Mouse (Mus musculus) CH12.LX (cell line): ENCODE data around the gene Spata7. TPM values are rescaled to one million over a fixed set of nuclear protein-coding genes. Genes with fewer than 3 reads are reported as not detected.

Experiments used
- DNase-seq: peaks from one replicate; pipeline ENCODE4 v3.0.0-alpha.2; 2013; ENCODE audit errors: extremely low read depth
- H3K27ac ChIP-seq: 2 replicates; pipeline ENCODE4 v1.5.1; 2012; ENCODE audit warnings: low read depth, mild to moderate bottlenecking, control low read depth, moderate library complexity; ENCODE audit not compliant: insufficient read depth
- H3K27me3 ChIP-seq: replicated peaks from 2 replicates; pipeline ENCODE3; 2012; ENCODE audit warnings: inconsistent platforms
- H3K36me3 ChIP-seq, 2 experiments: replicated peaks in 1 of 2; 2 replicates each; pipeline versions ENCODE3 to v1.6.1; 2012; ENCODE audit warnings: inconsistent platforms in 1 of 2, low read length in 1 of 2, mild to moderate bottlenecking in 1 of 2, mixed read lengths in 1 of 2, moderate library complexity in 1 of 2; ENCODE audit not compliant: control insufficient read depth in 1 of 2, insufficient read depth in 1 of 2
- H3K4me1 ChIP-seq, 2 experiments: 2 replicates each; pipeline ENCODE4 v1.6.1; 2012; ENCODE audit warnings: inconsistent platforms in 1 of 2, moderate library complexity in 1 of 2; ENCODE audit not compliant: insufficient read depth in 2 of 2, control insufficient read depth in 1 of 2
- H3K4me2 ChIP-seq: 2 replicates; pipeline ENCODE4 v1.6.1; 2012; ENCODE audit warnings: low read depth, mild to moderate bottlenecking, control low read depth; ENCODE audit not compliant: poor library complexity, insufficient read depth, severe bottlenecking
- H3K4me3 ChIP-seq, 3 experiments: fragments of 150-350 bp in 1 of 3; sonication (generic) in 1 of 3; replicated peaks in 1 of 3; 2 replicates each; pipeline versions ENCODE3 to v1.5.1; 2011 to 2012; ENCODE audit warnings: low read depth in 2 of 3, low read length in 2 of 3, mild to moderate bottlenecking in 2 of 3, moderate library complexity in 2 of 3, control low read depth in 1 of 3, improper control_type of control experiment in 1 of 3, inconsistent platforms in 1 of 3, mixed read lengths in 1 of 3; ENCODE audit not compliant: poor library complexity in 1 of 3
- H3K79me2 ChIP-seq: replicated peaks from 2 replicates; pipeline ENCODE4 v1.6.1; 2012; ENCODE audit warnings: mild to moderate bottlenecking, moderate library complexity; ENCODE audit not compliant: control insufficient read depth, poor library complexity, insufficient read depth, severe bottlenecking; ENCODE audit errors: extremely low read depth
- H3K9ac ChIP-seq: 2 replicates; pipeline ENCODE4 v1.6.1; 2012; ENCODE audit warnings: low read depth, mild to moderate bottlenecking, control low read depth, moderate library complexity; ENCODE audit not compliant: insufficient read depth
- H3K9me3 ChIP-seq: replicated peaks from 2 replicates; pipeline ENCODE3; 2012; ENCODE audit warnings: low read length, inconsistent platforms, mixed read lengths
- BHLHE40 ChIP-seq: IDR thresholded peaks from 2 replicates; pipeline ENCODE4 v1.6.1; 2011; ENCODE audit warnings: mild to moderate bottlenecking, low read depth, low read length, improper control_type of control experiment
- CHD1 ChIP-seq: IDR thresholded peaks from 2 replicates; pipeline ENCODE4 v1.6.1; 2012; ENCODE audit warnings: low read depth, low read length, improper control_type of control experiment, inconsistent platforms
- CHD2 ChIP-seq: IDR thresholded peaks from 2 replicates; pipeline ENCODE4 v1.6.1; 2011; ENCODE audit warnings: low read length, improper control_type of control experiment
- CTCF ChIP-seq, 2 experiments: IDR thresholded peaks in 1 of 2; conservative IDR thresholded peaks in 1 of 2; 2 replicates each; pipeline ENCODE4 v1.5.1; 2011 to 2012; ENCODE audit warnings: low read depth in 2 of 2, low read length in 2 of 2, improper control_type of control experiment in 1 of 2, inconsistent platforms in 1 of 2, mild to moderate bottlenecking in 1 of 2, moderate library complexity in 1 of 2
- E2F4 ChIP-seq: IDR thresholded peaks from 2 replicates; pipeline ENCODE4 v1.6.1; 2011; ENCODE audit warnings: low read depth, low read length, improper control_type of control experiment; ENCODE audit not compliant: insufficient replicate concordance
- ELF1 ChIP-seq: IDR thresholded peaks from 2 replicates; pipeline ENCODE4 v1.6.1; 2014; ENCODE audit warnings: low read depth, mild to moderate bottlenecking, inconsistent platforms, low read length, improper control_type of control experiment
- EP300 ChIP-seq: IDR thresholded peaks from 2 replicates; pipeline ENCODE4 v1.6.1; 2011; ENCODE audit warnings: low read length, improper control_type of control experiment
- ETS1 ChIP-seq: conservative IDR thresholded peaks from 2 replicates; pipeline ENCODE4 v1.6.1; 2012; ENCODE audit warnings: low read depth, mild to moderate bottlenecking, inconsistent platforms, low read length, improper control_type of control experiment, moderate library complexity
- GABPA ChIP-seq: IDR thresholded peaks from 2 replicates; pipeline ENCODE4 v1.6.1; 2012; ENCODE audit warnings: low read depth, low read length, improper control_type of control experiment, inconsistent platforms; ENCODE audit not compliant: insufficient replicate concordance
- HCFC1 ChIP-seq: IDR thresholded peaks from 2 replicates; pipeline ENCODE4 v1.6.1; 2012; ENCODE audit warnings: low read depth, mild to moderate bottlenecking, inconsistent platforms, low read length, improper control_type of control experiment
- IRF4 ChIP-seq: IDR thresholded peaks from 2 replicates; pipeline ENCODE4 v1.6.1; 2014; ENCODE audit warnings: low read depth, mild to moderate bottlenecking, inconsistent platforms, low read length, improper control_type of control experiment
- JUN ChIP-seq: IDR thresholded peaks from 2 replicates; pipeline ENCODE4 v1.6.1; 2011; ENCODE audit warnings: low read depth, mild to moderate bottlenecking, low read length, improper control_type of control experiment, moderate library complexity; ENCODE audit not compliant: insufficient read depth
- JUND ChIP-seq: conservative IDR thresholded peaks from 2 replicates; pipeline ENCODE4 v1.6.1; 2011; ENCODE audit warnings: low read depth, low read length, improper control_type of control experiment
- KAT2A ChIP-seq: IDR thresholded peaks from 2 replicates; pipeline ENCODE4 v1.6.1; 2012; ENCODE audit warnings: low read length, improper control_type of control experiment, inconsistent platforms; ENCODE audit not compliant: insufficient replicate concordance
- MAFK ChIP-seq: IDR thresholded peaks from 2 replicates; pipeline ENCODE4 v1.6.1; 2011; ENCODE audit warnings: low read length, improper control_type of control experiment; ENCODE audit not compliant: insufficient replicate concordance
- MAX ChIP-seq: IDR thresholded peaks from 2 replicates; pipeline ENCODE4 v1.6.1; 2011; ENCODE audit warnings: low read length, improper control_type of control experiment
- MAZ ChIP-seq: IDR thresholded peaks from 2 replicates; pipeline ENCODE4 v1.6.1; 2012; ENCODE audit warnings: low read depth, mild to moderate bottlenecking, inconsistent platforms, low read length, improper control_type of control experiment, moderate library complexity
- MEF2A ChIP-seq: IDR thresholded peaks from 2 replicates; pipeline ENCODE4 v1.6.1; 2014; ENCODE audit warnings: low read depth, mild to moderate bottlenecking, inconsistent platforms, low read length, improper control_type of control experiment, borderline replicate concordance
- MXI1 ChIP-seq: IDR thresholded peaks from 2 replicates; pipeline ENCODE4 v1.6.1; 2011; ENCODE audit warnings: mild to moderate bottlenecking, low read depth, low read length, improper control_type of control experiment
- MYC ChIP-seq: IDR thresholded peaks from 2 replicates; pipeline ENCODE4 v1.6.1; 2011; ENCODE audit warnings: low read depth, mild to moderate bottlenecking, improper control_type of control experiment, low read length
- NELFE ChIP-seq: IDR thresholded peaks from 2 replicates; pipeline ENCODE4 v1.6.1; 2011; ENCODE audit warnings: low read depth, low read length, improper control_type of control experiment
- NRF1 ChIP-seq: IDR thresholded peaks from 2 replicates; pipeline ENCODE4 v1.6.1; 2014; ENCODE audit warnings: low read depth, mild to moderate bottlenecking, inconsistent platforms, low read length, improper control_type of control experiment, moderate library complexity
- PAX5 ChIP-seq: IDR thresholded peaks from 2 replicates; pipeline ENCODE4 v1.6.1; 2012; ENCODE audit warnings: low read length, inconsistent platforms, mixed read lengths
- POLR2A ChIP-seq: IDR thresholded peaks from 2 replicates; pipeline ENCODE4 v1.6.1; 2011; ENCODE audit warnings: low read depth, mild to moderate bottlenecking, improper control_type of control experiment, low read length
- POLR2AphosphoS2 ChIP-seq: IDR thresholded peaks from 2 replicates; pipeline ENCODE4 v1.6.1; 2011; ENCODE audit warnings: low read depth, low read length, improper control_type of control experiment
- RAD21 ChIP-seq: IDR thresholded peaks from 2 replicates; pipeline ENCODE4 v1.6.1; 2011; ENCODE audit warnings: low read depth, mild to moderate bottlenecking, low read length, improper control_type of control experiment, moderate library complexity
- RCOR1 ChIP-seq: conservative IDR thresholded peaks from 2 replicates; pipeline ENCODE4 v1.6.1; 2012; ENCODE audit warnings: low read depth, mild to moderate bottlenecking, inconsistent platforms, low read length, improper control_type of control experiment
- SIN3A ChIP-seq: IDR thresholded peaks from 2 replicates; pipeline ENCODE4 v1.6.1; 2012; ENCODE audit warnings: low read length, improper control_type of control experiment, inconsistent platforms
- SMC3 ChIP-seq: IDR thresholded peaks from 2 replicates; pipeline ENCODE4 v1.6.1; 2011; ENCODE audit warnings: low read depth, low read length, improper control_type of control experiment
- TBP ChIP-seq: conservative IDR thresholded peaks from 2 replicates; pipeline ENCODE4 v1.6.1; 2011; ENCODE audit warnings: low read depth, low read length, improper control_type of control experiment
- TCF12 ChIP-seq: IDR thresholded peaks from 2 replicates; pipeline ENCODE4 v1.6.1; 2014; ENCODE audit warnings: low read depth, mild to moderate bottlenecking, inconsistent platforms, low read length, improper control_type of control experiment
- UBTF ChIP-seq: IDR thresholded peaks from 2 replicates; pipeline ENCODE4 v1.6.1; 2012; ENCODE audit warnings: low read depth, mild to moderate bottlenecking, inconsistent platforms, low read length, improper control_type of control experiment, moderate library complexity
- USF1 ChIP-seq: IDR thresholded peaks from 2 replicates; pipeline ENCODE4 v1.6.1; 2014; ENCODE audit warnings: low read depth, mild to moderate bottlenecking, inconsistent platforms, low read length, improper control_type of control experiment
- USF2 ChIP-seq: conservative IDR thresholded peaks from 2 replicates; pipeline ENCODE4 v1.6.1; 2011; ENCODE audit warnings: low read depth, low read length, improper control_type of control experiment
- ZC3H11A ChIP-seq: IDR thresholded peaks from 2 replicates; pipeline ENCODE4 v1.6.1; 2012; ENCODE audit warnings: low read depth, mild to moderate bottlenecking, inconsistent platforms, low read length, improper control_type of control experiment
- ZKSCAN1 ChIP-seq: IDR thresholded peaks from 2 replicates; pipeline ENCODE4 v1.6.1; 2012; ENCODE audit warnings: low read depth, inconsistent platforms, low read length, improper control_type of control experiment, borderline replicate concordance
- ZMIZ1 ChIP-seq: IDR thresholded peaks from 2 replicates; pipeline ENCODE4 v1.6.1; 2012; ENCODE audit warnings: low read depth, mild to moderate bottlenecking, inconsistent platforms, low read length, improper control_type of control experiment
- ZNF384 ChIP-seq: IDR thresholded peaks from 2 replicates; pipeline ENCODE4 v1.6.1; 2012; ENCODE audit warnings: low read depth, low read length, improper control_type of control experiment, inconsistent platforms
- dilution Hi-C: fragments of 300-500 bp; cut with MboI; formaldehyde crosslinking; loops from 2 replicates; pipeline ENCODE4 v1.14.3; 2020; ENCODE audit warnings: low sequenced_read_pairs; ENCODE audit not compliant: extremely low pct_unique_long_range_greater_than_20kb, extremely low pct_ligation_motif_present
- in situ Hi-C: fragments of 300-500 bp; cut with MboI; formaldehyde crosslinking; loops from 3 replicates; pipeline ENCODE4 v1.14.3; 2019; ENCODE audit warnings: low sequenced_read_pairs, low pct_ligation_motif_present, low pct_unique_long_range_greater_than_20kb, mixed read lengths
- polyA plus RNA-seq: library from polyadenylated mRNA; unstranded; fragments of >175 nt; gene quantifications from 2 replicates; pipeline ENCODE4 v1.2.1, GENCODE M21; 2012; ENCODE audit warnings: low read depth; ENCODE audit not compliant: insufficient read length
- total RNA-seq, 2 experiments: library from RNA; depleted of rRNA; stranded (reverse); fragments of 300-350 nt in 1 of 2; fragments of >200 nt in 1 of 2; gene quantifications; 2 replicates each; pipeline ENCODE4 v1.2.3; 2012 to 2014

Spata7 gene
- total and polyA plus RNA-seq, 3 experiments = 6.2 to 9.4 (median 8.2) TPM

GRCm38 (mm10) chr12:98606595-98607290, 21.2 kb upstream of the Spata7 start:
- H3K4me3 ChIP-seq = peak overlapping the region in 1 of 3 experiments; percentile 23
- DNase-seq = peak; percentile 79
- 0 out of 2 replicates have a peak, but pooled peaks have one; percentile 44 for TF ChIP-seq ZNF384
- TF ChIP-seq MAZ = no peak
- no peak for TF ChIP-seq NELFE
- TF ChIP-seq SMC3 = no peak
- TF ChIP-seq GABPA = no peak
- peak; percentile 89 for TF ChIP-seq EP300
- peak; percentile 95 for TF ChIP-seq IRF4
- no peak for TF ChIP-seq ZC3H11A
- TF ChIP-seq USF1 = no peak
- no peak for TF ChIP-seq USF2
- TF ChIP-seq MEF2A = peak; percentile 95
- peak; percentile 57 for TF ChIP-seq MXI1
- no peak; the same call in 1 of the 2 replicates for TF ChIP-seq JUN
- TF ChIP-seq PAX5 = no peak
- no peak for TF ChIP-seq ZMIZ1
- peak; percentile 32; the same call in 1 of the 2 replicates for TF ChIP-seq JUND
- TF ChIP-seq KAT2A = no peak
- TF ChIP-seq CHD2 = no peak
- 0 out of 2 replicates have a peak, but pooled peaks have one; percentile 48 for TF ChIP-seq RCOR1
- no peak for TF ChIP-seq ELF1
- peak; percentile 48 for TF ChIP-seq ETS1
- peak; percentile 81 for TF ChIP-seq MYC
- TF ChIP-seq TBP = 0 out of 2 replicates have a peak, but pooled peaks have one; percentile 48
- TF ChIP-seq UBTF = no peak
- TF ChIP-seq CTCF (conservative IDR thresholded peaks at IDR 0.05 in 1 of 2, IDR thresholded peaks at IDR 0.05 in 1 of 2; ENCODE audit: low read depth in 2 of 2, low read length in 2 of 2) = no peak
- no peak for TF ChIP-seq SIN3A
- TF ChIP-seq POLR2AphosphoS2 = no peak
- TF ChIP-seq RAD21 = no peak
- TF ChIP-seq MAFK = no peak
- TF ChIP-seq CHD1 = no peak
- no peak for TF ChIP-seq E2F4
- peak; percentile 71; the same call in 1 of the 2 replicates for TF ChIP-seq MAX
- TF ChIP-seq BHLHE40 = 0 out of 2 replicates have a peak, but pooled peaks have one; percentile 34
- TF ChIP-seq HCFC1 = no peak
- no peak for TF ChIP-seq NRF1
- TF ChIP-seq POLR2A = 0 out of 2 replicates have a peak, but pooled peaks have one; percentile 39
- no peak for TF ChIP-seq ZKSCAN1
- TF ChIP-seq TCF12 = no peak
- TF ChIP-seq, all 38 proteins: peak for 13
- dilution Hi-C loops (no loop called here), in situ Hi-C loops (no loop called here)
- Histone ChIP-seq H3K4me2 (no peak overlapping the region), H3K79me2 (no peaks in the 10 kb centered on the region), H3K4me1 (peaks cover 10 to 43% of the 10 kb centered on the region in 2 experiments), H3K9ac (no peak overlapping the region), H3K36me3 (peaks cover 3 to 5% of the 10 kb centered on the region in 2 experiments), H3K27me3 (no peaks in the 10 kb centered on the region), H3K27ac (peak overlapping the region; percentile 7; the same call in 1 of the 2 replicates), H3K9me3 (peaks cover 10% of the 10 kb centered on the region)
